Mouse (Mus musculus) frontal cortex, postnatal 10 days (tissue): ENCODE measurements around the gene Fras1.

Source experiments
- DNase-seq, 2 experiments: peaks; one replicate each; pipeline ENCODE4 v3.0.0; 2022; ENCODE audit warnings: low spot score in 2 of 2, mixed read lengths in 1 of 2

The Fras1 gene

DNA sequence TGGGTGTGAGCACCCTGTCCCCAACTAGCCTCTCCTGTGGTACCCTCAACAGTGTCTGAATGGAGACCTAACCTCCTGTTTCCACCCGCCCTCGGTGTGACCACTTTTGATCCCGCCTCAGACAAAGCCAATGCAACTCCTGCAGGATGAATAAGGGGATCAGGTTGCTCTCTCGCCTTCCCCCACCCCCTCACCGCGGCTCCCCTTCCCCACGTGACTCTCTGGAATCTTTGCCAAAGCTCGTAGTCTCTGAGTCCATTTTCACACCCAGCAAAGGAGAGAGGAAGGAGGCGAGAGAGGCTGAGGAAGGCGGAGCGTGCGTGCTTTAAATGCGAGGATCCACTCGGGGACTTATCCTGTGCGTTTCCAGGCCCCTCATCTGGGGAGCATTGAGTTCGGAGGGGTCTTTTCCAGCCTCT is at the start of gene Fras1:
Gene Fras1 (plus strand): TSS at position 389 of the 419 bp plus-strand sequence.
- peak in 1 of 2 experiments; percentile 14 for DNase-seq

DNA sequence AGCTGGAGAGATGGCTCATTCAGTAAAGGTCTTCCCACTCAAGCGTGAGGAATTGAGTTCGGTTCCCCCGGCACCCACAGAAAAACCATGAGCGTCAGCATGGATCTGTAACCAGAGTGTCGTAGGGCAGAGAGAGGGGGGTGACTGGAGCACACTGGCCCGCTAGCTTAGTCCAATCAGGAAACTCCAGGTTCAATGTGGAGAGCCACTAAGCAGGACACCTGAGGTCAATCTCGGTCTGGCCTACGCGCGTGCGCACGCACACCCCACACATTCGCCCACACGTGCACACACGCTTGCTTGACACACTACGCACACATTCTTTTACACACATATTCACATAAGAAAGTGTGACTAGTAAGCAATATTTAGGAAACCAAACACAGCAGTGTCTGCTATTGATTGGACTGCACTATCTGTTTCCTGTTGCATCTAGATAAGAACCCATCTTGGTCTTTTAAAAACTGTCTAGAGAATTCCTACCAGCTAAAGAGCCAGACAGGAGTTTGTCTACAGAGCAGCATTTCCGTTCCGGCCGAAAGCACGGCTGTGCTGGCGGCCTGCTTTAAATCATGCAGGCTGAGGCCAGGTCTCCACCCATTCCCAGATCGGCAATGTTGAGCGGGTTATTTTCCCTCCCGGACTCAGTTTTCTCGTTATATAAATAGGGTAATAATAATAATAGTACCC is 42.6 kb upstream of the Fras1 start:
- DNase-seq: no peak

DNA sequence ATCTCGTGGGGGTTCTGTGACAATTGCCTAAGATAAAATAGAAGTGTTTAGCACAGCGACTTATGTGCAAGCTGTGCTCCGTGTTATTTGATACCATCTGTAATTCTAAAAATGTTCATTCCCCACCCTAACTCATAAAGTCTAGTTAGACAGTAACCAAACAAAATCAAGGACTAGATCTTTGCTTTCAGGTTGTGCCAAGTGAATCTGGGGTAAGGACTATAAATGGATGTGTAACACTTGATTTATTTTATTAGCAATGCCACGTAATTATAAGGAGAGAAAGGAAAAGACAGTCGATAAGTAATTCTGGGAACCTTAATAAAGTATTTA is 42.1 kb upstream of the Fras1 start:
- DNase-seq: no peak

DNA sequence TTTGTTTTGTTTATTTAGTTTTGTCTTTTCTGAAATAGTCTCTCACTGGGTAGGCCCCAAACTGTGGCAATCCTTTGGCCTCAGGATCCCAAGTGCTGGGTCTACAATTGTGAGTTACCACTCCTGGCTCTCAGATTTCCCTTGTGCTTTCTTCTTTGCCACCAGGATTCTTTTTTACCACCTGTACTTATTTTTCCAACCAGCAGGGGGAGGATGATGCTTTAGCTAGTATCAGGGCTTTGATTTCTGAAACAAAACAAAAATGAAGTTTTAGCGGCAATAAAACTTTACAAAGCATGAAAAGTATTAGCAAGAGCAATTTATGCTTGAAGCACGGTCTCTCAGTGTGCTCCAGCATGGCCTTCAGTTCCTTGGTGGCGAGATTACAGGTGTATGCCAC is 39.8 kb upstream of the Fras1 start:
- DNase-seq: no peak

DNA sequence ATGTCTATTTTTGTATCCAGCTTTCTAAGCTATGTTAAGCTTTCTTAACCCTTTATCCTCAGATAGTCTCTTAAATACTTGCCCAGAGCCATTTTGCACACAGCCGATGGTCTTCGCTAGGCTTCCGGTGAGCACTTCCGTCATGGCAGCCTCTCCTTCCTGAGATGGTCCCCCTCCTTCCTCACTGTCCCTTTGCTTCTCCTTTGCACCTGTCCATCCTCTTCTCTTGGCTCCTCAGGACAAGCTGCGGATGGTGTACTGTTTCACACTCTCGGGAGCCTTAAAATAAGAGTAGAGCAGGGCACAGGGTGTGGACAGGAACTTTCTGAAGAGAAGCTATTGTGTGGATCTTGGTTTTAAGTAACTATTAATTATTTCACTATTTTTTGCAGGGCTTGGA is 33.2 kb upstream of the Fras1 start:
- no peak for DNase-seq

DNA sequence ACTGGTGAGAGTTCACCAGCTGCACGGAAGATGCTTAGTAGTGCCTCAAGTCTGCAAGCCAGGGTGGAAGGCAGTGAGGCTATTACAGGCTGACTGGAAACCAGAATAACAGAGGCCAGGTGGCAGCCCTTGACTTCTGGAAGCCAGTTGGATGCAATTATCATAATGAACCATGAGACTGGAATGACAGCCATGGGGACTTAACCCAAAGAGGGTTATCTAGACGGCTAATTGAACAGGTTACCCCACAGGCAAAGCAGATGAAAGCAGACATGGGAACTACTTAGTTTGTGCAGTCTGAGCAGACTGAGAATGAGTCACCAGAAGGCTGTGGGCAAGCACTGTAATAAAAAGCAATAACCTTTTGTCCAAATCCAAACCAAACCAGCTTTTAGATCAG is 28.8 kb upstream of the Fras1 start:
- no peak for DNase-seq

DNA sequence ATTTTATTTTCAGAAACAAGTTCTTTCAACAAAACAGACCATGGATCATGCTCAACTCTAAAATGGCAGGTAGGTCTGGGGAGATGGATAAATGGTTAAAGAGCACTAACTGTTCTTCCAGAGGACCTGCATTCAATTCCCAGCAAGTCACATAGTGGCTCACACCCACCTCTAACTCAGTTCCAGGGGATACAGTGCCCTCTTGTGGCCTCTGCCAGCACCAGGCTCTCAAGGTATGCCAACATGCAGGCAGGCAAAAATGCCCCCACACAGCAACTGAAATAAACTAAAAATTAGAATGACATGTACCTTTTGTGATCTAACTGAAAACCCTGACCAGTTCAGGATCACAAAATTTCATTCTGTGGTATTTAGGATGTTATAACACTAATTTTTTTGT is 21.8 kb upstream of the Fras1 start:
- DNase-seq: no peak

DNA sequence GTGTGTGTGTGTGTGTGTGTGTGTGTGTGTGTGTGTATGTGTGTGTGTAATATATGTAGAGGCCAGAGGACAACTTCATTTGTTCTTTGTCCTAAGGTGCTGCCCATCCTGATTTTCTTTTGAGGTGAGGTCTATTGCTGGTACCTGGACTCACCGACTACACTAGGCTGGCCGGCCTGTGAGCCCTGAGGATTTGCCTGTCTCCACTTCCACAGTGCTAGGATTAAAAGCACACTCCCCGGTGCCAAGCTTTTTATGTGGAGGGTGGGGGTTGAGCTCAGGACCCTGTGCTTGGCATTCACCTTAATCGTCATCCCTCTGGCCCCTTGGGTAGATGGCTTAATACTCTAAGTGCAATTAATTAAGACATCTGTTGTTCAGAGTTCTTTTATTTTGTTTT is 9.8 kb upstream of the Fras1 start:
- DNase-seq: no peak

DNA sequence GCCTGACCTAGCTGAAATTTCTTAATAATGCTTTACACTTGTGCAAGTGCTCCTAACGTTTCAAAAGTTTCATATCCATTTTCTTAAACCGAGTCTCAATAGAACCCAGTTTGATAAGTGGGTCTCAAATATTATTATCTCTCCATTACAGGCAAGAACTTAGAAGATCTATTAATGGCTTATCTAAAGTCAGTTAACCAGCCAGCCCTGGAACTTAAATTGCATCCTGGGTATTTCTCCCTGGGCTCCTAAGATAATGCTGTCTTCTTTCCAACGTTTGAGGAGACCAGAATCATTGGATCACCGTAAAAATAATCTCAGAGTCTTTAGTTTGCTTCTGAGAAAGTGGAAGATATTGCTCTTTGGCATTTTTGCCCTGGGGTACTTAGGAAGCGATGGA is 8.2 kb upstream of the Fras1 start:
- no peak for DNase-seq

DNA sequence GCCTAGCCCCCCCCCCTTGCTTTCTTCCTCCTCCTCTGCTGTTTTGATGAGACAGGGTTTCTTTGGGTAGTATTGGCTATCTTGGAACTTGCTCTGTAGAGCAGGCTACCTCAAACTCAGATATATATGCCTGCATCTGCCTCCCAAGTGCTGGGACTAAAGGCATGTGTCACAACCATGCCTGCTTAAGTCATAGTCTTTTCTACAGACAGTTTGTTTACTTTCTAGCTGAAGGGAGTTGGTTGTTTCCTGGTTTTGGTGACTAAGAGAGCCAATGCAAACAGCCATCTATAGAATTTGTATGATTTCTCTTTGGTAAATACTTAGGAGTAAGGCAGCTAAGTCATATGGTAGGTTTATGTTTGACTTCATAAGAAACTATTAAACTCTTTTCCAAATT is 6.5 kb upstream of the Fras1 start:
- DNase-seq: no peak

DNA sequence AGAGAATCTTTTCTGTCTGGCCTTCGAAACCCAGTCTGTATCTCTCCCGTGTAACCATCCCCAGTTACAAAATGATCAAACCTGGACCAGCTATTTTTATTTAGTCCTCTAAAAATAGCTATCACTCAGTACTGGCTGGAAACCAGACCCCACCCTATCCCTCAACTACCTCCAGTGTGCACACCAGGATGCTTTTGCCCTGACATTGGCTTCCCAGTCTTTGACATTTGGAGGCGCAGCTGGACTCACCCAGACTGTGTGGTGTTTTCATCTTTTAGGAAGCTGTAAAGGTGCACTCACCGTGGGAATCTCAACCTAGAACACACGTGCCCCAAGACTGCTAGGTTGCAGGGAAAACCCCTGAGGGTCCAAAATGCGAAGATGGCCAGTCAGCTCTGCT is 649 bp upstream of the Fras1 start:
- no peak for DNase-seq

DNA sequence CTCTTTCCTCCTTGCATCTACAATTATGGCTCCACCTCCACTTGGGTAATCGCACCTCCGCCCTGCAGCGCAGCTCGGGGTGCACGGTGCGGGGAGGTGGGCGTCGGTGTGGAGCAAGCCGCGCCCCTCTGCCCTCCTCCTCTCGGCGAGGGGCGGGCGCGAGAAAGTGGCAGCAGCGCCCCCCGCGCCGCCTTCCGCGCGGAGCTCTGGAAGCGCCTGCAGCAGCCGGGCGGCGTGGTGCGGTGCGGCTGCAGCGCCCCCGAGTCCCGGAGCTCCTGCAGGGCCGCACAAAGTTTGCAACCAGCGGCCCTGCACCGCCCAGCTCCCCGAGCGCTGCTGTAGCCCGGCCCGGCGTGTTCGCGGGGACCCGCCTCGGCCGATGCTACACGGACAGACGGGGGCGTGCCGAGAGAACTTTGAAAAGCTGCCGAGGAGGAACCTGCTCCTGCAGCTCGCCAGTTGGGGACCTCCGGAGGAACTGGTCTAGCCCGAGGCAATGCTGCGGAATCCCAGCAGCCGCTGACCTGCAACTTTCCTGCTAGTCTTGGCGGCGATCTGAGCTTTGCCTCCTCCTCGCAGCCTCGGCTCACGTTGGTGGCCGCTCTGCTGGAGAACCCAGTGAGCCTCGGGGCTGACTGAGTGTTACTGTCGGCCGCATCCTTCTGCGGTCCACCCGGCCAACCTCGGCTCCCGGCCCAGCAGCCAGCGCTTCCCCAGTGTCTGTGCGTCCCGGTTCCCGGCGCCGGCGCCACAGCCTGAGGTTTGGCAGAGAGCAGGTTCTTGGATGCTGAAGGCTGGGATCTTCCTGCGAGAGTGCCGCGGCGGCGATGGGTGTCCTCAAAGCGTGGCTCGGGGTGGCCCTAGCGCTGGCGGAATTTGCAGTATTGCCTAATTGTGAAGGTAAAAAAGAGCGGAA is 489 bp downstream of the Fras1 start:
- DNase-seq: peak; percentile 47 to 69

DNA sequence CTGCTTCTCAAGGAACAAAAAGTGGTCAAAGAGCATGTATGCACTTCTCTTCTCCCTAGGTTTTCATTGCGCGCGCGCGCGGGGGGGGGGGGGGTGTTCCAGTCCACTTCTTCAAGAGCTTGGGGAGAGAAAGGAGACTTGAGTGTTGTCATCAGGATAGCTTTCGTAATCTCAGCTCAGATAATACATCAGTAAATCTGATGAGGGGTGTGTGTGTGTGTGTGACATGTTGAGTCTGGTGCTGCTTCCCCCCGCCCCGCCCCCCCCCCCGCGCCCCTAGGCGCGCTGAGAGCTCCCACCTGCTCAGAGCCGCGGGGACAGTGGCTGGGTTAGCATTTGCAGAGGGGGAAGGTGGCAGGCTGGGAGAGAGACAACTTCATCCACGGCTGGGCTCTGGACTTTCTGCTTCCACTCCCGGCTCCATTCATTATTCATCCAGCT is 1.7 kb downstream of the Fras1 start:
- no peak for DNase-seq

DNA sequence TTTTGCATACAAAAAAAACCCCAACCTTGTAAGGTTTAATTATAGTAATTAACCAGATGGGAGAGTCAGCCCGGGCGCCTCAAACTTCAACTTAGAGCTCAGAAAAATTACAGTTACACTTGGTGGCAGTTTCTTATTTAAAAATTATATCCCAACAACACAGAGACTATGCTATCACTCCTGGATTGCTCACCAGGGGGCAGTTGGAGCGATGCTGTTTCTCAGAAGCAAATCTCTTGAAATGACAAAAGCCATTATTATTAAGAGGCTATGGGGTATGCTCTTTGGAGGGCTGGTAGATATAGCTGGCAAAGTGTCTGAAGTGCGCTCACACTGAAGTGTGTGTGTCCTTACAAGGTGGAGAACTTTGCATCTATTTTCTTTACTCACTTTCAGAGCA is 2.5 kb downstream of the Fras1 start:
- DNase-seq: no peak

DNA sequence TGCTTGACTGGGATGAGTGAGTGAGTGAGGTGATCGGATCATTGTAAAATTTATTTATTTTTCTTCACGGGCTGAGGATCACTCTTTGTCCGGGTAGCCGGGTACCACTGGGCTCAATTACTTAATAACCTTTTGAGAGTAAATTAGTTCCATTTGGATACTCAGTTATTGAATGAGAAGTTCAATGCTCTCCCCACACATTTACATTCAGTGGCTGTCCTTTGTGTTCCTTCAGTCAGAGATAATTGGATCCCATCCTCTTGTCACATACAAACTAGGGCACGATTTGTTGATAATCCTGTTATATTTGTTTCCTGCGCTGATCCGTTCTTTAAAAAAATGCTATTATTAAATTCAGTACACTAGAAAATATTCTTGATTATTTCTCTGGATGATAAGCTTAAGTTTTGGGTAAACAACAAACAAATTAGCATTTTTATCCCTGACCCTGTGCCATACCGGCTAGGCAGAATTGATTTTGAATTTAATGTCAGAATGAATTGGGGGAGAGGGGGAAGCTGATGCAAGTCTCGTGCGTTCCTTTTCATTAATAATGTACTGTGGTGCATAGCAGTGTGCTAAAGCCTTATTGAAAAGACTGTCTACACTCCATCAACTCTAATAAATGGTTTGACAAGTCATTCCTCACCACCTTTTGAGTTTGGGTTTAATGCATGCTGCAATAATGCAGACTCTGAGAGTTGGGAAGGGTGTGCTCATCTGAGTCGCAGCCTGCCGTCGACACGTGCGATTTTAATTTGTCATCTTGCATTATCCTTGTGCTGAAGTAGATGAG is 12.6 kb downstream of the Fras1 start:
- no peak for DNase-seq

DNA sequence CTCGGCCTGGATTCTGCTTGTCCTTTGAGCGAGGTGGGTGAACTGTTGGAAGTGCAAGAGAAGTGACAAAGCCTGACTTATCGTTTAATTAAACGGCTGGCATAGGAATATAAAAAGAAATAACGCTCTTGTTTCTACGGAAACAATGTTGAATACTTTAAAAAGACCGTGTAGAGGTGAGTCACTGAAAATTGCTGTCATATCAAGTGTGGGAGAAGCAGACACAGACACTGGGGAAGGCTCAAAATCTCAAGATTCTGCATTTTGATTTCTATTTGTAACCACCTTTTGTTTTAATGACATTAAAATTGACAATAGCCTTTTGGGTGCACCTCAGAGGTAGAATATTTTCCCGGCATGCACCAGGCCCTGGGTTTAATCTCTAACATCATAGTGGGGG is 14.6 kb downstream of the Fras1 start:
- no peak for DNase-seq

DNA sequence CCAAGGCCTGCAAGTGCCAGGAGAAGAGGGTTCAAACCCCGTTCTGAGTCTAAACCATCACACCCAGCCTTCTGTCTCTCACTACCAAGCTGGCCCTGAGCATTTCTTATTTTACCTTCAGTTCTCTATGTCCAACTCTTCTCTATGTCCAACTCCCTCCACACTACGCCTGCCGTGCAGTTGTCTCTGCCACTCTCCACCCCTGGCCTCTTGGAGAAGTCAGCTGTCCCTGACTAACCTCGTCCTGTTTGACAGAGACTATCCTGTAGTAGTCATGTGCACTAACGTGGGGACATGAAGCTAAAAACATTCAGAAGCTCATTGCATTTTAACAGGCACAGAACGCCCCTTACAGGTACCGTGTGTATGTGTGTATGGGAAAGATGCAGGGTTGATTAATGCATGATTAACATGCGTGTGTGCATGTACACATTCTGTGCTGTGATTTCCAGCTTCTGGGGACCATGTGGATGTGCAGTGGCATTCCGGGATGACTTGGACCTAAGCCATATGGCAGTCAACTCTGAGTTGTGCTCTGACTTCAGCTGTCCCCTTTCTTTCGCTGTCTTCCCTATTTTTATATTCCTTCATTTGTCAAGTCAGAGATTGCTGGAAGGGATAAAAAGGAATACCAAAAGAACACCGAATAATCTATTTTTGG is 16.3 kb downstream of the Fras1 start:
- DNase-seq: no peak

DNA sequence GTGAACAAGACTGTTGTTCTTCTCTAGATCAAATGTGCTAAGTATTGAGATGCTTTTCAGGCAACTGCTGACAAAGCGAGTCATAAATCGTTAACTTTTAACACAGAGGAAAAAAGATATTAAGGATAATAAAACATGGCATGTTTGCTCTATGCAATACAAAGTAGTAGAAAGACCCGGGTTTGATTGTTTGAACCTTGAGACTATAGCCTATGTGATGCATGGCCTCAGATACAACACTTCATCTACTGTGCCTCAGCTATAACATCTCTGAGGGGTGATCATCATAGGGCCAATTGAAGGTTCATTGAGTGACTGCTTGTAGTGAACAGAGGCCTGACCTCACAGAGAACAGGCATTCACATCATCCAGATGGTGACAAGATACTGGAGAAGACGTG is 17.3 kb downstream of the Fras1 start:
- no peak for DNase-seq

DNA sequence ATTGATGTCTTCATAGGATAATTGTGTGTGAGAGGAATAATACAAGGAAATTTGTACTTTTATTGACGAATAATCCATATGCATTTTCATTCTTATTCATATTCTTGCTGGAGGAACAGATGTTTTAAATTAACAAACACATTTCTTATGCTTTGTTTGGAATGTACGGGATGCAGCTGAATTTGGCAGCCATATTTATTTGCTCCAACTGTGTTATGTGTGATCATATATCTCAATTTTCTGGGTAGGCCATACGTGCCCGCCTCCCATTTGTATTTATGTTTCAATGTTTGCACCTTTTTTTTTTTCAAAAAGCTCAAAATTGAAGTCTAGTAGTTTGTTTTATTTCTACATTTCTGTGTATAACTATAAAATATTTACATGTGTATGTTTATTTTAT is 21.2 kb downstream of the Fras1 start:
- no peak for DNase-seq

DNA sequence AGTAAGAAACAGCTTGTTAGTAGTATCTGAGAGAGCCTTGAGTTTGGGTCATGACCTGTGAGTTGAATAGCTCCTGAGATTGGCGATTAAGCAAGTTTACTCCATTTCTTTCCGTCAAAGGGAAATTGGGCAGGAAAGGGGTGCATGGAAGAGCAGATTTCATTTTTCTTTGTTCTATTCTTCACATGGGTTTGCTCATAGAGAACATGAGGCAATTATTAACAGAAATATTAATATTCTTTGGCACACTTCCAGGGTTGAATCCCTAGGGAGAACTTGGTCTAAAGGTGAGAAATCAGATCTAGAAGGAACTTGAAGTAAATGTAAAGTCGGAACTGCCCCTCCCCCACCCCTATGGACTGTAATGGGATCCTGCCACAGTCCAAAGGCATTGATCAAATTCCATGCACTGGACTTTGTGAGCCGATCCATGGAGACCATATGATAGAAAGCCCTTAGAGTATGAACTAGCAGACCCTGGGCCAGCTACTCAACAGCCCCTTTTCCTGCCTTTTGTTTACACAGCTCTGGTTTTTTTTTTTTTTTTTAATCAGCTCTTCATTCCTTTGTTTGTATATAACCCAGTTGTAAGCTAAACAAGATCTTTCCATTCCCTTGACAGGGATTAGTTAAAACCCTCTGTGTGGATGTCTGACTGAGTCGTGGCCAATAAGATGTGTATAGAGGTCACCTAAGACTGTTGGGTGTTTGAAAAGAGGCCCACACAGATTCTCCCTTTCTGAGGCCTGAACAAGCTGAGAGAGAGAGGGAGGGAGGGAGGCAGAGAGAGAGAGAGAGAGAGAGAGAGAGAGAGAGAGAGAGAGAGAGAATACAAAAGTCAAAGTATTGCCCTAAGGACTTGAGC is 22.3 kb downstream of the Fras1 start:
- DNase-seq: no peak

DNA sequence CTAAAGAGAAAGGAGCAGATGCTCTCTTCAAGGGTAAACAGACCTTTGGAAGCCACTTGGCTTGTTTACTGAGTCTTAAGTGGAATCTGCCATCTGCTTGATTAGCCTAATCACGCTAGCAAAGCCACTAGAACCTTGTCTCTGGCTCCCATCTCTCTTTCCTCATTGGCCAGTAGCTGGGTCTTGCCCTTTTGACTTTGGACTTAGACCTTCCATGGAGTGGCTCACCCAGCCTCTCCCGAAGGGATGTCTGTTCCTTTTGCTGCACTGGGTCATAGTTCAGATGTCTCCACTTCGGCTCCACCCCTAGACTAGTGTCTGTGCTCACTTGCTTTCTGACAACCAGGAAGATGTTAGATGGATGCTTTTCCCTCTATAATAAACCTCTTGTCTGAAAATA is 28.8 kb downstream of the Fras1 start:
- DNase-seq: no peak
